Mouse (Mus musculus) B cell, adult 2 months (primary cell): ENCODE measurements around the gene Wdpcp.
A peak's percentile ranks its signal among the peaks of the same experiment; 100 is the strongest.

ENCODE experiments used
- DNase-seq, 2 experiments: peaks; one replicate each; pipeline ENCODE4 v3.0.0; 2022

Wdpcp gene

DNA sequence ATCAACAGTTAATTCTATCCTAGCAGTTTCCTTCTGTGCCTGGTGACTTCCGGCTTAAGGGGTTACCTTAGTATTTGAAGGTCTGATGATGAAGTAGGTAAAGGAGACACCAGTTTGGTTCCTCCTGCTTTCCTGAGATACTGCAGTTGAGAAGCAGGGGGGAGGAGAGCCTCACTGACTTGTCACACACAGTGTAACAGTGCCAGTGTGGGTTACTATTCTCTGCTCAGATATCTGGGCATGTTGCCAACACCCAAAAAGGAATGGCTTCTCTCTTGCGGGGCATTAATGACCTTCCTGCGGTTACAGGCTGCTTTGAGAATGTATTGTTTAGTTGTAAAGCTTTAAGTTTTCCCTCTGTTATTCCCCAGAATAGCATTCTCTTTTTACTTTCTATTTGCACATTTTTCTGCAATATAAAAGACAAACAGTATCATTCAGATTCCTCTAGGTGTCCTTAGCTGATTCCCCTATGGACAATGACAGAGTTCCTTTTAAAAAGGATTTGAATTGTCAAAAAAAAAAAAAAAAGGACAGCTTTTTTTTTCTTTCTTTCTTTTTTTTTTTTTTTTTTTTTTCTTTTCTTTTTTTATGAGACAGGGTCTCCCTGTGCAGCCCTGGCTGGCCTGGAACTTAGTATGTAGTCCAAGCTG, 2.5 kb upstream of the Wdpcp start:
- peak; percentile 27 to 35 for DNase-seq

DNA sequence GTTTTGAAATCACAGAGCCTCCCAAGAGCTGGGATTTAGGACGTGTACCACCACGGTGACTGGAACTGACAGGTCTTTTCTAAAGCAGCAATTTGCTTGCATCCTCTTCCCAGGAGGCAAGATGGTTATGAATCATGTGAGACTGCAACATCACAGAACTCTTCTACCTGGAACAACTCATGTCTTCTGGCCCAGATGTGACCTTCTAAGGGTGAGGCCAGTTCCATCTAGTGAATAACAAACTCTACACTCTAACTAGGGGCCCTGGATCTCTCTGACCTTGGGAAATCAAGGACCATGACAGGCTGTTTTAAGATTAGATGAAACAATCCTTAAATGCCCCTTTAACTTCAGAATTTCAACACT, 1.9 kb upstream of the Wdpcp start:
- no peak for DNase-seq

DNA sequence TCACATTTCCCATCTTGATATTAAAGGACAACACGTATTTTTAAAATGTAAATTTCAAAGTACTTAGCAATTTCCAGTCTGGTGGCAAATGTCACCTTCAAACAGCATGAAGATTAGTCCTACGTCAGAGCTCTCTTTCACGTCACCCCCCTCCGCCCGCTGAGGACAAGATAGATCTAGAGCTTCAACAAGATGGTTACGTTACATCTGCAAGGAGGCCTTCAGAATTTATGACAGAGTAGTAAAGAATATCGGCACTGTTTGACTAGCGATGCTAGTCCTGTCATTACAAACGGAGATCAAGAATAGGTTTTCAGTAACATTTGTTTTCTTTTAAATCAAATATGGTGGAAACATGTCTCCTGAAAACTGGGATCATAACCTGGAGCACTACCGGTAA, 1.1 kb upstream of the Wdpcp start:
- DNase-seq, result peak; percentile 64 to 70

DNA sequence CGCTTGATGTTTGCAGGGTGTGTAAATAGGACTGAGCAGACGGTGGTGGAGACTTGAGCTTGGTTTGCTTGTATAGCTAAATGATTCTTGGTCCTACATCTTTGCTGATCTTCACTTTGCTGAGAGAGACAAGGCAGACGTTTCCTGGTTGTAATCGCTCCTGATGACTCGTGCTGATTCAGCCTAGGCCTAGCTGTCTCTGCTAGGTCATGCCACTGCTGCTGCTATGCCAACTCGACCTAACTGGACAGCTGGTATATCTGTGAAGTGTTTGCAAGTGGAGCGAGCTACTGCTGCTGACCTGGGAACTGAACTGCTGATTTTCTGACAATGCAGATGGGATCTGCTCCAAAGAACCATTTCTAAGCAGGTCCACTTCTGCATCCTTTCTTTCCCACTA, 9.4 kb downstream of the Wdpcp start:
- DNase-seq, result no peak

DNA sequence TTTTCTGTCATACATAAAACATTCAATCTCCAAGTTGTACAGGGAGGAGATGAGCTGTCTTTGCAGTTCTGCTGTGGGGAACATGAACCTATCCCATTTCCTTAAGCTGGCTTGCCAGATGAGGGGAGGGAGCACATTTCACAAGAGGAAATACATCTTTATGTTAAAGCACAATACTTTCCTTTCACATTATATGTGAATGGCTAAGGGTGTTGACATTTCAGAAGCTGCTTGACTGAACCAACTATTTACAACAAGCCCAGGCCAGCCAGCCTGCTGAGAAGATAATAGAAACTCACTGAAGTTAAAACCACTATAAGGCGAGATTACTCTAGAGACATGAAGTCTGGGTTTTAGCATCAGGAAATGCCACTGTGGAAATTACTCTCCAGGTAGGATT, 11.3 kb downstream of the Wdpcp start:
- DNase-seq, result no peak

DNA sequence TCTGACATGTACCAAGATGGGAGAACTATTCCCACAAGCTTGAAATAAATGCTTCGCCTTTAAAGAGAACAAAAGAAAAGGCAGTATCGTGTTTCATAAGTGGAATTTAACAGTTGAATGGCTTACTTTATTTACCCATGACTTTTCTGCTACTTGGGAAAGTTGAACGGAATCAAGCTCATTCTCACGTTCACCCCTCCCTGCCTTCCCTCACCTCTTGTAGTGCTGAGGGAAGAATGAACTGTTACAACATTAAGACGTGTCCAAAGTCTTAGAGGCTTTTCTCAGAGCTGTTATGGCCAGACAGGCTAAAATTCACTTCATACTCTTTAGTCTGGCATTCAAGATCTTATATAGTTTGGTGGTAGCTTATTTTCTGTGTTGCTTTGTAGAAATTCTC, 30.5 kb downstream of the Wdpcp start:
- DNase-seq, result no peak

- DNase-seq, result no peak
Observed at GRCm38 (mm10) chr11:21615915-21616314, 43.9 kb downstream of the Wdpcp start.

- no peak for DNase-seq
Observed at GRCm38 (mm10) chr11:21634171-21634907, 62.3 kb downstream of the Wdpcp start.

- no peak for DNase-seq
Observed at GRCm38 (mm10) chr11:21638341-21638740, 66.3 kb downstream of the Wdpcp start.

GRCm38 (mm10) chr11:21639534-21639933, 67.5 kb downstream of the Wdpcp start:
- DNase-seq, result no peak

- DNase-seq, result no peak
Observed at GRCm38 (mm10) chr11:21644231-21644630, 72.2 kb downstream of the Wdpcp start.

- no peak for DNase-seq
Observed at GRCm38 (mm10) chr11:21646136-21646535, 74.1 kb downstream of the Wdpcp start.

GRCm38 (mm10) chr11:21658985-21659384, 87.0 kb downstream of the Wdpcp start:
- DNase-seq, result peak; percentile 30 to 46

- no peak for DNase-seq
Observed at GRCm38 (mm10) chr11:21677034-21677433, 105.0 kb downstream of the Wdpcp start.

- peak; percentile 11 to 12 for DNase-seq
Observed at GRCm38 (mm10) chr11:21688441-21688840, 116.4 kb downstream of the Wdpcp start.

GRCm38 (mm10) chr11:21690730-21691129, 118.7 kb downstream of the Wdpcp start:
- no peak for DNase-seq

DNA sequence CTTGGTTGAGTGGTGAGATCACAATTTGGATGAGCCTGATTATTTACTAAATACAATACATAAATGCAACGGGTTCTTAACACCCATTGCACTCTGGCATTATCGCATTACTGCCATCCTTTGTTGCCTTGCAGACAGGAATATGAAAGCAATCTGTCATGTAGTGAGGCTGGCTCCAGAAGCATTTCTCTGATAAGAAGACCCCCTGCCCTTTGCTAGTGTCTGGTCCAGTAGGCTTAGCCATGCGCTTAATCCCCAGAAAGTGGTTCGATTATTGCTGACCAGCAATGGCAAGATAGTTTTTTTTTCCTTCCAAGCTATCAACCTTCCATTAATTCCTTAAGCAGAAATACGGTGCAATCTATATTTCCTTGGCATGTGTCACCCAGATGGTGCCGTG, 122.1 kb downstream of the Wdpcp start:
- no peak for DNase-seq

DNA sequence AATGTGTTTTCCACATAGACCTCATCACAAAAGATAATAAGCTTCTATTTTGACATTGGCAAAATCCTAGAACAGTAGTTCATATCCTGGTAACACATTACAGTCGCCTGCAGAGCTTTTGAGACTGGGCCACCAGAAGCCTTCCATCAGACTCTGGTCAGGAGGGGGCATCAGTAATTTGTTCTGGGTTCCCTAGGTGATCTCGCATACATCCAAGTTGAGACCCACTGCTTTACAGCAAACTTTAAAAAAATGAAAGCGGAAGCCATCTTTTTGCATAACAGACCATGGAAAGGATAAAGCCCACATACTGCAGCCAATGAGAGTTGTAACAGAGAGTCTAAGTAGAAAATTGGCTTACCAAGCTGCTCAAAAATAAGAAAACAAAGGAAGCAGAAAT, 125.6 kb downstream of the Wdpcp start:
- DNase-seq, result no peak

GRCm38 (mm10) chr11:21713508-21713907, 141.5 kb downstream of the Wdpcp start:
- no peak for DNase-seq

- no peak for DNase-seq
Observed at GRCm38 (mm10) chr11:21714065-21714464, 142.0 kb downstream of the Wdpcp start.

DNA sequence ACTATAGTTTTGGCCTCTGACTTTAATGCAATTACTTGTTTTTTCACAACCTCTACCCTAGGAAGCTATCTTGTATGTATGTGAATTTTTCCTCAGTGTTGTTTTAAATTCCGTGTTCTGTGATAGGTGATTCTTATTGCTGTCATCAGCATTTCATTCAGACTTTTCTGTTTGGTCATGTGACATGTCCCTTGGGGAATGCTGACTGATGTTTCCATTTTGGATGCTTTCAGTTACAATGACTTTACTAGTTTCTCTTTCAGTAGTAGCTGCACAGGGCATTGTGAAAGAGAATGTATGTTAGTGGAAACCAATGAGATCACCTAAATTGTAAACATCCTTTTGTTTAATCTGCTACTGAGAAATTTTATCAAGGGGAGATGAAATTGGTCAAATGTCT, 154.3 kb downstream of the Wdpcp start:
- no peak for DNase-seq

- no peak for DNase-seq
Observed at GRCm38 (mm10) chr11:21729056-21729455, 157.0 kb downstream of the Wdpcp start.

DNA sequence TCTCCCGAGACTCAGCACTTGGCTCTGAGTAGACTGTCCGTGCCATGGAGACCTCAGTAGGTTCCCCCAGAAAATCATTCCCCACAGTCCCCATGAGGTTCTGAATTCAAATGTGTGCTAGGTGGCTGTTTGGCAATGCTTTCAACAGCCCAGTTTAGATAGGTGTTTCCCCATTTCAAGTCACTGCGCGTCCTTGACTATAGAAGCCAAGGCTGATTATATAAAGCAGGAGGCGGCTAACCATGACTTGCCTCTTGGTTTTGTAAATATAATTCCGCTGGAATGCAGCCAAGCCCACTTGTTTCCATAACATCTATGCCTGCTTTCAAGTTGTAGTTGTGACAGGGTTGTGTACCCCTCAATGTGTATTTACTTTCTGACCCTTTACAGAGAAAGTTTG, 157.9 kb downstream of the Wdpcp start:
- no peak for DNase-seq

GRCm38 (mm10) chr11:21735272-21735671, 163.2 kb downstream of the Wdpcp start:
- no peak for DNase-seq

- DNase-seq, result no peak
Observed at GRCm38 (mm10) chr11:21749487-21749886, 177.5 kb downstream of the Wdpcp start.
